Mouse (Mus musculus) heart, postnatal 0 days (tissue): ENCODE results near the gene Cnot8.

Source experiments
- CTCF ChIP-seq: IDR thresholded peaks from 2 replicates; pipeline ENCODE4 v1.5.1; 2016; ENCODE audit warnings: antibody characterized with exemption, control low read depth, low read depth
- EP300 ChIP-seq: IDR thresholded peaks from 2 replicates; pipeline ENCODE4 v1.6.1; 2016; ENCODE audit warnings: antibody characterized with exemption, low read depth

DNA sequence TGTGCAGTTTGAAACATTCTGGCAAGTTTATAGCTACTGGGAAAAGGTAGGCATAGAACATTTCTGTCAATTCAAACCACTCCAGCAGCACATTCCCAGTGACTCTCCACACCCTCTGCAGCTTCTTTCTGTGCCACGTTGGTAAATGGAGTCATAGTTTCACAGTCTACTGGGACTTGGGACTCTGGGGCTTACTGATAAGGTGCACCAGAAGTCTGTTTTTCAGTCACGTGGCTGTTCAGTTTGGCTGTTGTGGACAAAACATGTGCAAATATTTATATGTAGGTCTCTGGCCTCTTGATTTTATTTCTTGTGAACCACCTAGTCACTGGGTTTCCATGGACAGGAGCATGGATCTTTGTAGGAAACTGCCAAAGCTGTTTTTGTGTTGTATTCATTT is 23.6 kb downstream of the Cnot8 start:
- TF ChIP-seq CTCF, result no peak
- TF ChIP-seq EP300, result no peak
